Mouse (Mus musculus) neural tube, embryonic 12.5 days (tissue): ENCODE data around the gene Mnt. TPM values are rescaled to one million over a fixed set of nuclear protein-coding genes. Genes with fewer than 3 reads are reported as not detected.

Source experiments
- ATAC-seq: fragments of 200-750 bp; cut with Nextera tagmentation; 2 replicates; pipeline ENCODE4 v1.8.0; 2017; ENCODE audit warnings: low read depth, mild to moderate bottlenecking, moderate TSS enrichment, moderate library complexity; ENCODE audit not compliant: low FRiP score
- H3K27ac ChIP-seq: fragments of 300-500 bp; sonication (generic); 2 replicates; pipeline ENCODE4 v1.5.1; 2016
- H3K27me3 ChIP-seq: fragments of 300-500 bp; sonication (generic); replicated peaks from 2 replicates; pipeline ENCODE4 v1.6.1; 2016; ENCODE audit warnings: mild to moderate bottlenecking
- H3K36me3 ChIP-seq: fragments of 300-500 bp; sonication (generic); 2 replicates; pipeline ENCODE4 v1.6.1; 2016; ENCODE audit warnings: mild to moderate bottlenecking
- H3K4me1 ChIP-seq: fragments of 300-500 bp; sonication (generic); 2 replicates; pipeline ENCODE4 v1.6.1; 2016
- H3K4me2 ChIP-seq: fragments of 300-500 bp; sonication (generic); replicated peaks from 2 replicates; pipeline ENCODE4 v1.6.1; 2016; ENCODE audit warnings: mild to moderate bottlenecking
- H3K4me3 ChIP-seq: fragments of 300-500 bp; sonication (generic); 2 replicates; pipeline ENCODE4 v1.5.1; 2016
- H3K9ac ChIP-seq: fragments of 300-500 bp; sonication (generic); 2 replicates; pipeline ENCODE4 v1.6.1; 2016; ENCODE audit warnings: mild to moderate bottlenecking
- H3K9me3 ChIP-seq: fragments of 300-500 bp; sonication (generic); 2 replicates; pipeline ENCODE4 v1.6.1; 2016; ENCODE audit warnings: mild to moderate bottlenecking
- WGBS: fragments of 180-500 bp; shearing (Covaris S2); methylation state at CpG from one replicate; pipeline ENCODE4 v1.1.7; 2016; 5-methylcytosine and 5-hydroxymethylcytosine counted together
- microRNA-seq: library from miRNA; unstranded; fragments of <30 nt; microRNA quantifications from one replicate; pipeline ENCODE4, GENCODE M21; 2017
- polyA plus RNA-seq: library from polyadenylated mRNA; unstranded; fragments of >200 nt; fragmentation: Nextera tagmentation; extraction: Ambion mirVana; gene quantifications from 2 replicates; pipeline ENCODE4 v1.2.1, GENCODE M21; 2016

Gene Mnt
- polyA plus RNA-seq, 1 experiment from 2014 or later: 9.0 TPM

DNA sequence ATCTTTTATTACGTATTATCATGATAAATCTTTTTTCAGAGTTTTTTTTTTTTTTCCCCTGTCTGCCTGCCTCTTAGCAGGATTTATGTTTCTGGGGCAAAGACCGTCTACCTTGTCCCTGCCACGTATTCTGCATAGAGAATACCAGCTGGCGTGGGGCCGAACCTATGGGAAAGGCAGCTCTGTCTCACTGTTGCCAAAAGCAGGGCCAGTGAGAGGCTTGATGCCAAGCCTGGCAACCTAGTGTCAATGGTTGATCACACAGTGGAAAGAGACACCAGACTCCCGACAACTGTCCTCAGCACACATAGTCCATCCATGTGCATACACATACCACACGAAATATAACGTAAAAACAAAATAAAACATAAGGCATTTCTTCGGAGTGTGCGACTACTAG, 52.4 kb downstream of the Mnt start:
- no peak for ATAC-seq
- 92% methylated on average over 10 of the region's 10 CpGs for WGBS
- no peaks in the 10 kb centered on the region for H3K27me3 ChIP-seq

DNA sequence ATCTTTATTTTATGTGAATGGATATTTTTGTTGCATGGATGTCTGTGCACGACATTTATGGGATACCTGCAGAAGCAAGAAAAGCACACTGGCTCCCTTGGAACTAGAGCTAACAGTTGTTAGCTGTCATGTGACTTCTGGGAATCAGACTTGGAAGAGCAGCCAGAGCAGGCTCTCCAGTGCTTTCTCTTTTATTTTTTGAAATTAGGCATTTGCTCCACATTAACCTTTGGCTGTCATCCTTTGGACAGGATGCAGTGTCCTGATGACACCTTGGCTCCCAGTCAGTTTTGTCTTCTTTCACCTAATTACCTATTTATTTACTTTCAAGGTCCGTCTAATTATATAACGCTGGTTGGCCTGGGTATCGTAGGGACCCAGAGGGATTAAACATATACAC, 63.9 kb downstream of the Mnt start:
- Histone ChIP-seq H3K9me3 (no peaks in the 10 kb centered on the region), H3K27me3 (no peaks in the 10 kb centered on the region), H3K4me1 (peaks cover 16% of the 10 kb centered on the region; the same call in 1 of the 2 replicates), H3K4me3 (no peak overlapping the region), H3K9ac (no peak overlapping the region), H3K27ac (no peak overlapping the region), H3K36me3 (peaks cover under 1% of the 10 kb centered on the region; the same call in 1 of the 2 replicates), H3K4me2 (no peak overlapping the region)
- no peak for ATAC-seq
- WGBS: 88% methylated on average over 4 of the region's 4 CpGs

More for the DNA sequence above, 52.4 kb downstream of the Mnt start:
- no peaks in the 10 kb centered on the region for H3K4me1 ChIP-seq
- no peak overlapping the region for H3K9ac ChIP-seq
- H3K4me2 ChIP-seq: no peak overlapping the region
- peaks cover 11% of the 10 kb centered on the region; the same call in 1 of the 2 replicates for H3K36me3 ChIP-seq
- no peaks in the 10 kb centered on the region for H3K9me3 ChIP-seq
- no peak overlapping the region for H3K27ac ChIP-seq
- no peak overlapping the region for H3K4me3 ChIP-seq

Small RNA genes lying within 50 kb of the gene (microRNA-seq; reads per million reads assigned to microRNA genes)
- gene Mir6926: not detected

Other genes with a start within 250 kb of the Mnt start
- gene Rap1gap2, start 220.0 kb upstream of the Mnt start, polyA plus RNA-seq: 8.0 and 10.1 TPM in 2 replicates
- gene Ccdc92b, start 211.3 kb upstream of the Mnt start, polyA plus RNA-seq: 2.1 and 2.2 TPM in 2 replicates
- gene Cluh, start 181.4 kb upstream of the Mnt start, polyA plus RNA-seq: 18.4 and 20.2 TPM in 2 replicates
- 73.0 and 82.4 TPM in 2 replicates for gene Pafah1b1, start 106.2 kb upstream of the Mnt start, polyA plus RNA-seq
- 46.2 and 53.8 TPM in 2 replicates for gene Mettl16, start 60.1 kb upstream of the Mnt start, polyA plus RNA-seq
- 16.1 and 16.8 TPM in 2 replicates for gene Sgsm2, start 66.1 kb downstream of the Mnt start, polyA plus RNA-seq
- gene Tsr1, start 67.2 kb downstream of the Mnt start, polyA plus RNA-seq: 35.2 and 38.3 TPM in 2 replicates
- gene Smg6, start 94.9 kb downstream of the Mnt start, polyA plus RNA-seq: 21.3 and 21.8 TPM in 2 replicates
- 27.4 and 28.1 TPM in 2 replicates for gene Srr, start 95.0 kb downstream of the Mnt start, polyA plus RNA-seq